Mouse (Mus musculus) midbrain, embryonic 12.5 days (tissue): ENCODE results near the gene Mdfic. TPM values are rescaled to one million over a fixed set of nuclear protein-coding genes. Genes with fewer than 3 reads are reported as not detected.

Source experiments
- ATAC-seq: fragments of 200-750 bp; cut with Nextera tagmentation; 2 replicates; pipeline ENCODE4 v1.8.0; 2017; ENCODE audit warnings: low read depth, moderate TSS enrichment, moderate library complexity; ENCODE audit not compliant: low FRiP score
- H3K27ac ChIP-seq: fragments of 300-500 bp; sonication (generic); replicated peaks from 2 replicates; pipeline ENCODE4 v1.5.1; 2016; ENCODE audit warnings: mild to moderate bottlenecking
- H3K27me3 ChIP-seq: fragments of 300-500 bp; sonication (generic); 2 replicates; pipeline ENCODE4 v1.6.1; 2016; ENCODE audit warnings: mild to moderate bottlenecking
- H3K36me3 ChIP-seq: fragments of 300-500 bp; sonication (generic); 2 replicates; pipeline ENCODE4 v1.6.1; 2016
- H3K4me1 ChIP-seq: fragments of 300-500 bp; sonication (generic); 2 replicates; pipeline ENCODE4 v1.6.1; 2016
- H3K4me2 ChIP-seq: fragments of 300-500 bp; sonication (generic); replicated peaks from 2 replicates; pipeline ENCODE4 v1.6.1; 2016; ENCODE audit warnings: mild to moderate bottlenecking, moderate library complexity
- H3K4me3 ChIP-seq: fragments of 300-500 bp; sonication (generic); 2 replicates; pipeline ENCODE4 v1.5.1; 2016; ENCODE audit warnings: mild to moderate bottlenecking
- H3K9ac ChIP-seq: fragments of 300-500 bp; sonication (generic); replicated peaks from 2 replicates; pipeline ENCODE4 v1.6.1; 2016; ENCODE audit warnings: mild to moderate bottlenecking, moderate library complexity
- H3K9me3 ChIP-seq: fragments of 300-500 bp; sonication (generic); 2 replicates; pipeline ENCODE4 v1.6.1; 2016; ENCODE audit warnings: mild to moderate bottlenecking
- WGBS: fragments of 180-500 bp; shearing (Covaris S2); methylation state at CpG from one replicate; pipeline ENCODE4 v1.1.7; 2016; 5-methylcytosine and 5-hydroxymethylcytosine counted together
- polyA plus RNA-seq: library from polyadenylated mRNA; unstranded; fragments of >200 nt; fragmentation: Nextera tagmentation; extraction: Ambion mirVana; gene quantifications from 2 replicates; pipeline ENCODE4 v1.2.1, GENCODE M21; 2016

Gene Mdfic
- polyA plus RNA-seq, 1 experiment from 2014 or later, result 5.2 TPM

DNA sequence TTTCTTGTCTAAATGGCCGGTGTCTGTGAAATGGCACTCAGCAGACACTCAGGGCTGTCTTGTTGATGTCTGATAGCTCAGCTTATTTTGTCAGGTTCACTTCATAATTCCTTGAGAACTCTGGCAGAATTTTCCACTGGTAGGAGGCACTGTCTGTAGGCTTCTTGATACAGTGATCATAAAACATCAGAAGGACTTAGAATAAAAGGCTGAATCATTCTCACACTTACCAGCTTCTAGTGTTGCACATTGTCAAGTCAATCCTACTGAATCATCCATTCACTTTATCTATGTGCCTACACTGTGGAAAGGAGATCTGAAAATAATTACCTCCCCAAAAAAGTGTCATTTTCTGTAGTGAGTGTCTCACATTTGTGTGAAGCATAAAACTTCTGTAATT lies 110.2 kb downstream of the Mdfic start:
- no peak for ATAC-seq
- H3K4me2 ChIP-seq, result no peak overlapping the region
- no peaks in the 10 kb centered on the region for H3K36me3 ChIP-seq

DNA sequence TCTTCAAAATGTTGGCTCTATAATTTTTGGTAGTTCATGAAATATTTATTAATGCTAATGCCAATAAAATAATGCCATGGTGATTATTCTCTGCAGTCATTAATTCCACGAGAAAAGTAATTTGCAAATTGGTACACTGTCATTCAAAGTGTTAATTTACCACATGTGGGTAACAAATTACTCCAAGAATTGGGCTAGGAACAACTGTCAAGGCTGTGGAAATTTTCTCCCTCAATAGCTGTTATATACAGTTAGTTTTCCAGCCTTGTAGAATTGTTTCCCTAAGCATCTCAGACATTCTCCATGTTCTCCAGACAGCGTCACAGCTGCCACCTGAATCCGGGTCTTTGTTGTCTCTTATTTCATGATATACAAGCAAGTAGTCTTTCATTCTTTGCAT lies 117.2 kb downstream of the Mdfic start:
- H3K4me3 ChIP-seq, result no peak overlapping the region
- no peak for ATAC-seq
- no peaks in the 10 kb centered on the region for H3K36me3 ChIP-seq
- no peak overlapping the region for H3K9ac ChIP-seq
- no peak overlapping the region for H3K27ac ChIP-seq
- no peak overlapping the region for H3K4me2 ChIP-seq
- H3K9me3 ChIP-seq, result peaks cover 4% of the 10 kb centered on the region; the same call in 1 of the 2 replicates
- 86% methylated on average over 3 of the region's 3 CpGs for WGBS
- H3K4me1 ChIP-seq, result no peaks in the 10 kb centered on the region
- H3K27me3 ChIP-seq, result no peaks in the 10 kb centered on the region

More for the DNA sequence above, 110.2 kb downstream of the Mdfic start:
- 89% methylated on average over 1 of the region's 1 CpGs for WGBS
- Histone ChIP-seq H3K9ac (no peak overlapping the region), H3K4me3 (no peak overlapping the region), H3K4me1 (0 out of 2 replicates have a peak, but pooled peaks cover 4% of the 10 kb centered on the region), H3K27ac (no peak overlapping the region), H3K27me3 (no peaks in the 10 kb centered on the region), H3K9me3 (peaks cover 4% of the 10 kb centered on the region; the same call in 1 of the 2 replicates)

DNA sequence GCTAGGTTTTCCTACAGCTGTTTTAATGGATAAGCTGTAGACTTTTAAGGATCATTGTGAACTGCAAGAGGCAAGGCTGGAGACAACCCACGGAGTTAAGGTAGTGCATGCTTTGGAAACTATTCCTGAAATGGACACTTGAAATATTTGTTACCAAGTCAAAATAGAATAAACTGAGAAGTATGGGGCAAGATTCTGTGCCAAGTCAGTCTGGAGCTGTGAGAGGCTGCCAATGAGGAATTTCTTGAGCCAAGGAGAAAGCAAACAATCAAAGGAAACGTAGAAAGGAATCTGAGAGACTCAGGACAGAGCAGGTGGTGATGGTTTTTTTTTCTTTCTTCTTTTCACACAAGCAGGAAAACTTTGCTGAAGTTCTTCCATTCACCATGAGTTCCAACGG lies 119.4 kb downstream of the Mdfic start:
- ATAC-seq, result no peak
- H3K27ac ChIP-seq, result no peak overlapping the region
- H3K9ac ChIP-seq, result no peak overlapping the region
- WGBS, result 81% methylated on average over 3 of the region's 3 CpGs
- H3K4me1 ChIP-seq, result no peaks in the 10 kb centered on the region
- H3K36me3 ChIP-seq, result no peaks in the 10 kb centered on the region
- H3K4me3 ChIP-seq, result no peak overlapping the region
- no peaks in the 10 kb centered on the region for H3K9me3 ChIP-seq
- no peak overlapping the region for H3K4me2 ChIP-seq
- no peaks in the 10 kb centered on the region for H3K27me3 ChIP-seq

DNA sequence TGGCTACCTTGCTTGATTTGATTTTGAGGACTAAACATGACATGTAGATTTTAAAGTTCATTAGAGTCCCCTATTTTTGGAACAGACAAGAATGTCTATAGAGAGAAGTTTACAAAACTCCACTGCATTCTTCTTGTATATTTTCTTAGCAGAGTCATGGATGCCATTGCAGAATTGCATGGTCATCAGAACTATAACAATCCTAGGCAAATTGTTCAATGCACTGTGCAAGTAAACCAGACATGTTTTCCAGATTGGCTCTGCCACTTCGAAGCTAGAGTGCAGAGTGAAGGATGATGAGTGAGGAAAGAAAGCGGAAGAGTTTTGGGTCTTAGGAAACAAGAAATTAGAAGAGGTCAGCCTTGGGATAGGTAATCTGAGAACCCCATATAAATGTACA lies 120.0 kb downstream of the Mdfic start:
- ATAC-seq, result no peak
- Histone ChIP-seq H3K27ac (no peak overlapping the region), H3K36me3 (no peaks in the 10 kb centered on the region), H3K4me3 (no peak overlapping the region), H3K9ac (no peak overlapping the region), H3K27me3 (no peaks in the 10 kb centered on the region), H3K9me3 (no peaks in the 10 kb centered on the region), H3K4me2 (no peak overlapping the region), H3K4me1 (no peaks in the 10 kb centered on the region)
- WGBS, result 87% methylated on average over 2 of the region's 2 CpGs

DNA sequence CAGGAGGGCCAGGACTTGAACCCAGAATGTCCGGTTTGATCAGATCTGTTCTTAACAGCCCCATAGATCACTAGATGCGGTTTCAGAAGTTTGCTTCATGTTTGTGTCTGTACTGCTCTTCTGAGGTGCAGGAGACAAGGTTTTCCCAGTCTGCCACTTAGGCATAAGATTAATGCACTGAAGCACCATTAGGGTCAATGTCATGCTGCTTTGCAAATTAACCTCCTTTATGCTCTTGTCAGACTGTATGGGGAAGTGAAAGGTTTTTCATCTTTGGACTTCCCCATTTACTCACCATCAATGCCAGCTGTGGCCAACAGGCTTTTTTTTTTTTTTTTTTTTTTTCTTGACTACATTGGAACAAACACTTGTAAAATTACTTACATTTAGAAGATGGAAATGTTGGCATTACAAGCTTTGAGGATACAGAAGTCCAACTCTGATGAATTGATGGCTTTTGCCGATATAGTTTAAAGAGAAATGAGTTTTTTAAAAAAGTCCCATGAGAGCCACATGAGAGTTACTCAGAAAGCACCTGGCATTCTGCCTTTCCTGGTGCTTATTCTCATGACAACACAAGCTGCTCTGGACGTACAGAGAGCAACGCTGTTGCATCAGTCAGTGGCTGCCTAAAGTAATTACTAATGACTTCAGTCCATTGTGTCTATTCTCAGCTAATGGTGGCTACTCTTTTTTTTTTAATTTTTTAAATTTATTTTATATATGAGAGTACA lies 121.2 kb downstream of the Mdfic start:
- ATAC-seq, result no peak; the same call in 1 of the 2 replicates
- Histone ChIP-seq H3K4me3 (no peak overlapping the region), H3K27ac (no peak overlapping the region), H3K4me1 (no peaks in the 10 kb centered on the region), H3K9ac (no peak overlapping the region), H3K9me3 (no peaks in the 10 kb centered on the region), H3K4me2 (no peak overlapping the region), H3K27me3 (no peaks in the 10 kb centered on the region), H3K36me3 (no peaks in the 10 kb centered on the region)
- 86% methylated on average over 5 of the region's 5 CpGs for WGBS

DNA sequence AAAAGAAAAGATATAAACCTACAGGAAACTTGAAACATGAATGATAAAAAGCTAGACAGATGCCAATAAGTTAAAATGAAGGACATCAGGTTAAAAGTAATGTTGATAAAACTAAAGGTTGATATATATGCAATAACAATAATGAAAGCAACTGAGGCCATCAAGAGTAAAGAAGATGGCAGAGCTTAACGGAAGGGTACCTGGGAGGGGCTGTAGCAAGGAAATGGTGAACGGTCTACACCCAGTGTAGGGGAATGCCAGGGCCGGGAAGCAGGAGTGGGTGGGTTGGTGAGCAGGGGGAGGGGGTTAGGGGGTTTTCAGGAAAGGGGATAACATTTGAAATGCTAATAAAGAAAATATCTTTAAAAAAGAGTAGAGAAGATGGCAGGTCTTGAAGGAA lies 122.8 kb downstream of the Mdfic start:
- H3K9ac ChIP-seq, result no peak overlapping the region
- no peak overlapping the region for H3K4me3 ChIP-seq
- no peaks in the 10 kb centered on the region for H3K27me3 ChIP-seq
- H3K4me1 ChIP-seq, result no peaks in the 10 kb centered on the region
- H3K36me3 ChIP-seq, result no peaks in the 10 kb centered on the region
- 94% methylated on average over 3 of the region's 3 CpGs for WGBS
- no peak overlapping the region for H3K27ac ChIP-seq
- ATAC-seq, result no peak
- no peaks in the 10 kb centered on the region for H3K9me3 ChIP-seq
- H3K4me2 ChIP-seq, result no peak overlapping the region

DNA sequence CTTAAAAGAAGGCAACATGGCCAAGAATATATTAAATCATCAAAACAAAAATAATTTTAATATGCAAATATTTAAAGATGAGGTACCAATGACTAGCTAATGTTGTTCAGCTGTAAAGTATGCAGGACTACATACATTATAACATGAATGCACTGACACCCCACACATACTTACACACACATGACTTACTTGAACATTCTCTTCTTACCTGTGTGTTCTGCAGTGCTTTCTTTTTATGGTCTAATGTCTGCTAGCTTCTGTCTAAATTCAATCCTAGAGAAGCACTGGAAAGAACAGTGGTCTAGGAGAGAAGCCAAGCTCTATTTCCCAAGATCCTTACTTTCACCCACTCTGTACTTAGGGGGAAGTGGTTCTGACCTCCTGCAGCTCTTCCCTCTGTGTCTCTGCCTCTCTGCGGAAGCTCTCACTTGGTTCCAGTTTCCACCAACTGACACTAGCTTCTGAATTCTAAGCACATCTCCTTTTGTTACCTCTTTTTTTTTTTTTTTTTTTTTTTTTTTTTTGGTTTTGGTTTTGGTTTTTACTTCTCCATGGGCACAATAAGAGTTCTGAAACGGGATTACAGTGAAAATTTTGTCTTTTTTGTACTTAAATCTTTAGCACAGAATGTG lies 125.4 kb downstream of the Mdfic start:
- WGBS, result 75% methylated on average over 2 of the region's 2 CpGs
- H3K27me3 ChIP-seq, result no peaks in the 10 kb centered on the region
- H3K4me2 ChIP-seq, result no peak overlapping the region
- no peaks in the 10 kb centered on the region for H3K4me1 ChIP-seq
- no peaks in the 10 kb centered on the region for H3K9me3 ChIP-seq
- no peak overlapping the region for H3K9ac ChIP-seq
- H3K4me3 ChIP-seq, result no peak overlapping the region
- ATAC-seq, result no peak
- H3K36me3 ChIP-seq, result no peaks in the 10 kb centered on the region
- no peak overlapping the region for H3K27ac ChIP-seq
